Mouse (Mus musculus): ENCODE measurements around the gene Sema5a.

Gene Sema5a

DNA sequence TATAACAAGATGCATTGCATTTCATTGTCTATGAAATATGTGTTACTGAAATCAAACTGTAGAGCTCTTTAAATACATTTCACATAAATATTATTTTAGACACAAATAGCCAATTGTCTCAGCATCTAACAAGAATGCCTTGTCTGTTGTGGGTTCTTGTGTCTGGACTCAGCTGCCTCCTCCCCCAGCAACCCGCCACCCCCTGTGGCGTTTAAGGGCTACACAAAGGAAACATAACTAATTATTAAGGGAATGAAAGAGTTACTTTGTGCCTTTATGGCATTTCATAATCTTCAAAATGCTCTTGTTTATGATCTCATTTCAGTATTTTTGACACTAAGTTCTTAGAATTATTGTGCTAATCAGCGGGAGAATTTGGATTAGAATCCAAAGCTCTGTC is 298.6 kb downstream of the Sema5a start:
- no peak for DNase-seq (ENCODE audit: low read depth)

DNA sequence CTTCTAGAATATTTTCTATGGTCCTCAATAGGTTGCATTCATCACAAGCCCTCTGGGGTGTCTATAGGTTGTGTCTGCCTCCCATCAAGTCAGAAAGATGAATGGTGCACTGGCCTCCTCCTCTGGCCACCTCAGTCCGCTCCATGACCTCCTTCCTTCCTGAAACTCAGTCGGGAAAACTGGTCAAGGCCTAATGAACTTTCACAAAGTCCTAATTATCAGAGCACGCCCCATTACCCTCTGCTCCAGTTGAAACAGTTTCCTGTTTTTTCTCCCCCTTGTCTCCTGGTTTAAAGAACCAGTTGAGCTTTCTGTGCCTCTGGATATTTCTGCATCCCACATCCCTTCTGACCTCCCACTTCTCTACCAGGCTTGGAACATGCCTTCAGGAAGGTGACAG is 300.8 kb downstream of the Sema5a start:
- DNase-seq (ENCODE audit: low read depth) = no peak

DNA sequence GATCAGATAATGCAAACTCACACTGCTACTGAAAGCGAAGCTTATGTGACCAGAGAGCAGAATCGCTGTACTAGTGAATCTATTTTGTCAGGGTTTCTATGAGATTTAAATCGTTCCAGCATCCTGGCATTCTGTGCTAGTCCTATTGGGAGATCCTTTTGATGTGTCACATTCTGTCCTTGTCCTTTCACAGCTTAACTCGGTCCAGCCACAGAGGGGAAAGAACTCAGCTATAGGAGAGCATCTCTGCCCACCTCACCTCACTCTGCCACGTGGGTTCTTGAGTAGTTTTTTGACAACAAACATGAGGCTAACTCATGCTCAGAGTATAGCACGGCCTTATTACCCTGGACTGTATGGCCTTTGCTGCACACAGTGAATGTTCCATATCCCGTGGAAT is 302.1 kb downstream of the Sema5a start:
- no peak for DNase-seq (ENCODE audit: low read depth)

DNA sequence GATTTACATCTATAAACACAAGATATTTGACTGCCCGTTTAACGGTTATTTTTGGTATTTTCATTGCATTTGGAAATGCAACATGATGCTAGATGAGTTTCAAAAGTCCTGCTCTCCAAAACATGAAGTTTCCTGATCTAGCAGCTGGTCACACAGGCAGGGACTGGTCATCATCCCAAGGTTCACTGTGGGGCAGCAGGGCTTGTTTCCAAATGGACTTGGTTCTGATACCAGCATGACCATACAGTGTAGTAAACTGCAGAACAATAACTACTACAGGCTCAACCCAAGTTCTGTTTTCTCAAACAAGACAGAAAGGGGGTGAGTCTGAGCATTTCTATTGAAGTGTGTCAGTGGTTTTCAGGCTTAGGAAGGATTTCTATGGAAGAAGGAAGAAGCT is 314.3 kb downstream of the Sema5a start:
- DNase-seq (ENCODE audit: low read depth) = no peak

DNA sequence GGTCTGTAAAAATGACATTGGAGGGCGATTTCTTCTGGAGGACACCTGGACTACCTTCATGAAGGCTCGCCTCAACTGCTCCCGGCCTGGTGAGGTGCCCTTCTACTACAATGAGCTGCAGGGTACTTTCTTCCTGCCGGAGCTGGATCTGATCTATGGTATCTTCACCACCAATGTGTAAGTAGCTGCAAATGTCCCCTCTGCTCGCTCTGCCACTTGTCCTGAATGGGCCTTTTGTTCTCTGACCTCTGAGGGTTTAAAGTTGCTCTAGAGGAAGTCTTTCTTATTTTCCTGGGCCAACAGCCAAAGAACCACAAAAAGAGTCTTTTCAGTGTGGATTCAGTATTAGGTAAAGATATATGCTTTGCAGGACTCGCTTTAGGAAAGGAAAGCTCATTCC is 318.0 kb downstream of the Sema5a start:
- peak; percentile 29 for DNase-seq (ENCODE audit: low read depth)

DNA sequence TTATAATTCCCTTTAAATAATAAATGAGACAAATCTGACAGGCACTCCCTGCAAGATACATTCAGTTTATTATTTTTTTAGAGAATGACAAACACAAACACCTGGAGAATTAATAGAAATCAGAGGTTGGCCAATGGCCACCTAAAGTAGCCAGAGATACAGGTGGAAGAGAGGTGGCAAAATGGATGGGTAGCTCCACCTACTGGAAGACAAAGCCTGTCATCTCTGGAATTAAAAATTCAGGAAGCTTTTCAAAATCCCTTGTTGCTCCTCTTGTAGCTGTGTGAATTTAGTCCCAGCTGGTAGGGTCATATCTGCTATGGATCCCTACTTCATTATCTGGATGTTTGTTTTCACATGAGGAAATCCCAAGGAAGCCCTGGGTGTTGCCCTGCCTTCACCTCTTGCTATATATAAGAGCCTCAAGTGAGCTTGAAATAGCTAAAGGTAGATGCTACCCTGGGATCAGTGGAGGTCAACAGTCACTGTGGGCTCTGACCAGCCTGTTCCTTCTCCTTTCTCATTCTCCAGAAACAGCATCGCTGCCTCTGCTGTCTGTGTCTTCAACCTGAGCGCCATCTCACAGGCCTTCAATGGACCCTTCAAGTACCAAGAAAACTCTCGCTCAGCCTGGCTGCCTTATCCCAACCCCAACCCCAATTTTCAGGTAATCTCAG is 323.7 kb downstream of the Sema5a start:
- DNase-seq (ENCODE audit: low read depth) = peak; percentile 67

DNA sequence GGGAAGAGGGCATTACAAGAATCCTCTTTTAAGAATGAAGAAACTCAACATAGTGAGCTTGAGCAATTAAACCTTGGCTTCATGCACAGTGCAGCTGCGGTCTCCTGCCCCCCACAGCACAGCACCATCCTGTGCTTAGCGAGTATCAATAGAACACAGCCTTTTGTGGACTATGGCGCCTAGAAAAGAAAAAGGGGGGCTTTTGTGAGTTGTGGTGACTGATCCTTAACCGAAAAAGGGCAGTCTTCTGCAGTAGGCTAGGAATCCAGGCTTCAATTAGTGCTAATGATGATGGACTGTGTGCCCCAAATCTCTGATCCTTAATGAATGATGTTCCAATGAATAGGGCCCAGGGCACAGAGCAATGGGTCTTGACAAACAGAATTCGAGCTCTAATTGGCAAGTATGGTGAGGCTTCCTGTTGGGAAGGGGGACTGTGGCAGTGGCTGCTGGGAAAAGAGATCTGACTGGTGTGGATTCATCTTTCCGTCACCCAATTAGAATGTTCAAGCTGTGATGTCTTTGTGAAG is 324.3 kb downstream of the Sema5a start:
- DNase-seq (ENCODE audit: low read depth) = no peak

DNA sequence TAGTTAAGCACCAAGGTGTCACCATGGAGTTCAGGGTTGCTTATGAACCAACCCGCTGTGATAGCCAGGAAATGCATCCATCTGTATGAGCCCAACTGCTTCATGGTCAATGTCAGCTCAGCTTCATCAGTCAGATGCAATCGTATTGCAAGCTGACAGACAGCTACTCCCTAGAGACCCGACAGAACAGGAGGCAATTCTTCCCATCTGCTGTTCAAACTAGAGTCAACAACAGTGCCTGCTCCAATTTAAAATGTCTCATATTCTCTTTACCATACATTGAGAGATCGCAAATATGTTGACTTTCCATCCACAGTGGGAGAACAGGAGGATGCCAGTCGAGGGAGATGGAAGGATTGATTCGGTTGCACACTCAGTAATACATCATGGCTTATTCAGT is 329.7 kb downstream of the Sema5a start:
- no peak for DNase-seq (ENCODE audit: low read depth)

DNA sequence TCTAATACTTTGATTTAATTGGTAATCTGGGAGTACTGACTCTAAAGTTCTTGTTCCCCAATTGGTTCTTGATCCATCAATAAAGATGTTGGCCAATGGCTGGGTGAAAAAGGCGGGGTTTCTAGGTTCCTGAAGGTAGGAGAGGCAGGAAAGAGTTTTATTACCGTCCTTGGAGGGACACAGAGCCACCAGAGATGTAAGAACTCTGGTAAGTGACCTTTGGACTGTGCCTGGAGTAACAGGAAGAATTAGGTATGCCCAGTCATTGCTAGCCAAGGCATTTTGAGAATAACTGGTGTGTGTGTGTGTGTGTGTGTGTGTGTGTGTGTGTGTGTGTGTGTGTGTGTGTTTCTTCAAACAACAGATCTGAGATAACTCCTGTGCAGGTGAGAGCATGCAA is 330.6 kb downstream of the Sema5a start:
- no peak for DNase-seq (ENCODE audit: low read depth)

DNA sequence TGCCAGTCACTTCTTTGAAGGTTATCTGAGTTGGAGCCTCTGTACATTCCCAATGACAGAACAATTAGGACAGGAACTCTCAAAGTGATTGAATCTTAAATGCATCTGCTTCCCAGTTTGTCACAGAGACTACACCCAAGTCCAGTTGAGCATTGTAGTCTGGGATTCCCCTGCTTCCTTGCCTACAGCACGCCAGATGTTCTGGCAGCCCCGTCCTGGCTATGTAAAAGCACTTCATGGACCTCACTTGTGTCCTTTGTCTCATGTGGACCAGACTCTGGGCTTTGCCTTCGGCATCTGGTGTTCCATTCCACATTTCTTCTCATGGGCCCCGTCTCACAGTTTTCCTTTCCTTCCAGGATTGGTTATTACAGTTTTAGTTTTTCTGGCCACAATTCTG is 334.7 kb downstream of the Sema5a start:
- no peak for DNase-seq (ENCODE audit: low read depth)

DNA sequence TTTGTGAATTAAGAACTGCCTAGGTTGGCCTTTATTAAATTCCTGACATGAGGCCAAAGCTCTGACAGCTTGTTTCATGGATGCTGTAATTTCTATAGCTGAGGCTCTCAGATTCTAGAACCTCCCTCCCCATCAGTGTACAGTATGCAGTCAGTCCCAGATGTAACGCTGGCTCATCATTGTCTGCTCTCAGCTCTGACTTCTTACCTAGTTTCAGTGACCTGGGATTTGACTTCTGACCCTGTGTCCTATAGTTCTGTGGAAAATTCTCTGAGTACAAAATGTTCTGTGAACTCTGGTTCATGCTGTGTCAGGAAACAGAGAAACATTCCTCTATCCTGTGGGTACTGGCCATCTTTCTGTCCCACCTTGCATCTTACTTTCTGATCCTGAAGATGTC is 346.0 kb downstream of the Sema5a start:
- no peak for DNase-seq (ENCODE audit: low read depth)

DNA sequence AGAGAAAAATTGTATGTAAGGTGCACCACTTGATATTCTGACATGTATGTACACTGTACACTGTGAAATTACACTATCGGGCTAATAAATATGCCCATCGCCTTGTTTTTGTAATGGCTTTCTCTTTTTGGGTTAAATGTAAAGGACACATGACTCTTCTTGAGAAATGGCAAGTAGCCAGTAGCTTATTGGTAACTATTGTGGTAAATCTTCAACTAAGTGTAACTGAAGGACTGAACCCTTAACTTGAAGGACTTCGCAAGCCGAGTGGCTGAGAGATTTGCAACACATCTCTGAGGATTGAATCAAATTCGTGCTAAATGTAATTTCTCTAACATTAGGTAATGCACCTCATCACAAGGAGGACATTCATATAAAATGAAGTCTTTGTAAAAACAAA is 349.1 kb downstream of the Sema5a start:
- no peak for DNase-seq (ENCODE audit: low read depth)

DNA sequence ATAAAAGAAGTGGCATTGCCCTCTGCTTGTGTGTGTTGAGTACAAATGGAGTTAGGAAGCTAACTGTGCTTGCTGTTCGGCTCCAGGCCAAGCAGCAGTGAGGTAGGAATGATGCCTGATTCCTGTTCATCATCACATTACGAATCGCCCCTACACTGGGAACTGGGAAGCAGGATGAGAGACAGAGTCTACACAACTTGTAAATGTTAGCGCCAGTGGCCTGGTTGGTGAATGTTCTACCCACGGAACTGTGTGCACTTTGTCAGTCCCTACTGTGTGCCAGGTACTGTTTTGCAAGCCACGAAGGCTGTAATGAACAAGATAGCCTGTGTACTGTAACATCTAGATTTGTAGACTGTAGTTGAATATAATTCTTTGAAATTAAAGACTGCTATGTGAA is 352.0 kb downstream of the Sema5a start:
- no peak for DNase-seq (ENCODE audit: low read depth)

DNA sequence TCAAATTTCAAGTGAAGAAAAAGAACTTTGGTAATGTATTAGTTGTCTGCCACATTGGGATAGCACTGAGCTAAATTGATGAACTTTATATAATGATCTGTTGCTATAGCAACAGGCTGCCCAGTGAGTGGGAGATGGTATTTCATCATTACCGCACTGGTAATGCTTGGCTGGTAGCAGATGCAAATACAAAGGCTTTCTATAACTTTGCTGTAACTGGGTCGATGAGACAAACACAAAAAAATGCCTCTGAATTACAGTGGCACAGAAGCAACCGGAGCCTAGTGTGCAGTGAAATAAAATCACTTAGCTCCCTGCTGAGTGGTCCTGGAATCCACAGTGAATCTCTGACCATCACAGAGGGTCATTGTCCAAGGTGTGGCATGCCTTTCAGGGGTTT is 352.6 kb downstream of the Sema5a start:
- no peak for DNase-seq (ENCODE audit: low read depth)

DNA sequence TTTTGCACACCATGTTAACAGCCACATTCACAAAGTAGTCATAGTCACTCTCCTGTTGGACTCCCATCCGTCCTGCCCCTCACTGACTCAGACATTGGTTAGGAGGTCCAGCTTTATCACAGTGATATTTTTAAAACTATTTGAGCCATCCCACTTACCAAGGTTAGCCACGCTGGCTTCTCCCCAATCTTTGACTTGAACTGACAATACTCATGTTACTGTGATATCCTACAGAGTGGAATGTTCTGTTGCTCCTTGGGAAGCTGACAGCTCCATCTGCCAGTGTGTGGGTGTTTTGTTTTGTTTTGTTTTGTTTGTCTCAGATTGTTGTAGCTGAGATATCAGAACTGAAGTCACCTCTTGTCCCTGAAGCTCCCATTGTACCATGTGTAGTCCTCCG is 362.6 kb downstream of the Sema5a start:
- DNase-seq (ENCODE audit: low read depth) = peak; percentile 9

DNA sequence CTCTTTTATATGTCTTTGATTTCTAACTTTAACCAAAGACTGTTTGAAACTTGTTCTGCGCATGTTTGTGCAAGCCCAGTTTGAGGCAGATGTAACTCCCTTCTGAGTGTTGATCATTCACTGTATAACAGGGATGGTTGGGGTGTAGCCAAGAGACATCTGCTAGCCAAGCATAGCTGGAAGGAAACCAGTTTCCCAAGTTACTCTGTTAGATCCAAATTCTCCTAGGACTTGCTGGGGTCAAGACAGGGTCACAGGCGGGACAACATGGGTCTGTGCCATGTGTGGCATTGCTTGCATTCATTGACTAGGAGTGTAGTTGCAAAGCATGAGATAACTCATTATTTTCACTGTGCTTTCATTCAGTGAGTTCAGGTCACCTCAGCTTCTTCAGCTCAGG is 366.2 kb downstream of the Sema5a start:
- peak; percentile 76 for DNase-seq (ENCODE audit: low read depth)

DNA sequence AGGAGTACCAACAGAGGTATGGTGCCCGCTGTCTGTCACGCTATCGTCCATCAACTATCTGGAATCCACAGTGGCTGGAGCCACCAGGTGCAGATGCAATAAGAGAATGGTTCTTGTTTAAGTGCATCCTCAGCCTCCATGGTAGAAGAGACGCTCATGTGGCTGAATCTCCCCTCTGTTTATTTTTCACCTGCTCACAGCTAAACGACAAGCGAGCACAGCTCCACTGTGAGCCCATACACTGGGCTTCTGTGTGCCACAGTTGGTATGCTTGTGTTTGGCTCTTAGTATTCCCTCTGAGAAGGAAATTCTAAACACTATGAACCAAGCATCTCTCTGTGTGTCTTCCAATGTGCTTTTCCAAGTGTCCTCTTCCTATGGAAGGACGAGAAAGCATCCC is 366.6 kb downstream of the Sema5a start:
- no peak for DNase-seq (ENCODE audit: low read depth)

DNA sequence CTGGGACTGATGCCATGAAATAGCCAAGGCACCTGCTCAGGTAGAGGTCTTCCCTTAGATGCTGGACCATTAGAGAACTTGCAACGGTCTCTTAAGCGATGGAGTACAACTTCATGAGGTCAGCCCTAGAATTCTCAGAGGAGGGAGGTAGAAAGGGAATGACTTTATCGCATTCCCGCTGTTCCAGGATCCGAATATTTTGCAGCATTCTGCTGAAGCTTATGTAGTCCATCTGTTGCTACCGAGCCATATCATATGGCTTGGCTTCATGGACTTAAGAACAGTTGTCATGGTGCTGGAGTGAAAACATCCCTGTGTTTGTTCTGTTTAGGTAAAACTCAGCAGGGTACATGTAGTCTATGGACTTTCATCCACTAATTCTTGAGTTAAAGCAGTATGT is 369.1 kb downstream of the Sema5a start:
- DNase-seq (ENCODE audit: low read depth) = no peak

DNA sequence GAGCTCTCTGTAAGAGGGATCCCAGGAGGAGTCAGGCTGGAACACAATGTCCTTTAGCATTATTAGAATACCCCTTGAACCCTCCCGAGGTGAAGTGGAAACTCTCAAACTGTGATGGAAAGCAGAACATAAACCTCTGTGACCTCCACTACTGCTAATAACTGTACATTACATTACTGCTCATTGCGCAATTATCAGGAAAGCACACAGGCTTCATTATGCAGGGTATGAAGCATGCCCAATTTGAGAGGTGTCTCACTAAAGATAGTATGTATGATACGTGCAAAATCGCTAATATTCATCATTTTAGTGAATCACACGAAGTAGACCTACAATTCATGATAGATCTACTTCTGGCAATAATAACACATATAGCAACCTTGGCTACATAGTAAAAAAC is 371.2 kb downstream of the Sema5a start:
- no peak for DNase-seq (ENCODE audit: low read depth)

DNA sequence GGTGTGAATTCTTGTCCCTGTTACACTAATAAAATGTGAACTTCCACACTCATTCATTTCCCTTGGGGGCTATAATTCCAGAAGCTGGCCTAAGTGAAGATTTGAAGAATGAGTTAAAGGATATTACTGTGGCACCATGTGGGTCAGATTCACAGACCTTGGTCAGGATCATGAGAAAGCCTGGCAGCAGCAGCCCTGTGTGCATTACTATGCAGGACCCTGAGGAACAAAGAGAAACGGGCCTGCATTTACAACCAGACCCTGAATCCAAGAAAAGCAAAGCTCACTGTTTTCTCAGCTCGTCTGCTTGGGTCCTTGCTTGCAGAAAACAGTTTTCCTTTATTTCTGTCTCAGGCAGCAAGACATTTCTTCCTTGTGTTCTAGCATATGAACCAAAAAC is 374.6 kb downstream of the Sema5a start:
- peak; percentile 10 for DNase-seq (ENCODE audit: low read depth)

DNA sequence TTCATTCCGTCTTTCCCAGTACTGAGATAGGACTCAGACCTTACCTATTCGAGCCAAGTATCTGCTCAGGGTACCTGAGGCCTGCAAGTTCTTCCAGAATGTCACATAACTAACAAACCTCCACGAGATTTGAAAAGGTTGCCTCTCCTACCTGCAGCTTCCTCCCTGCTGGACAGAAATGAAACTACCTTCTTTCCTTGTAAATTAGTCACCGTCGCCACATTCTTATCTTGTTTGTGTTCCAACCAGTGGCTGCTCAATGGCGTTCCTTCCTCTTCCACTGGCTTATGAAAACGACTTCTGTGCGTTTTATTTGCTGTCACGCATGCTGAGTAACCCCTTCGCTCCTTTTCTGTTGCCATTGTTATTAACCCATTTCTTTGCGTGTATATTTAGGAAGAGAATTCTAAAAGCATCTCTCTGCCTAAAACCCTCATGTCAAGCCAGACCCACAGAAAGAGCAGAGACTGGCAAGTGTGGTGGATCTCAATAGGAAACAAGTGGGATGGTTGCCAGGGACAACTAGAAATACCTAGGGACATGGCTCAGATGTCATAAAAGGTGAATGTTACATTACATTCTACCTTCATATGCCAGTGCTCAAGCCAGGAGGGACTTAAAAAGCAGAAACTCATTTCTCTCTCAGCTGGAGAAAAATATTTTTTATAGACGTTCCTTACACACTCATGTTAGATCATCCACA is 378.6 kb downstream of the Sema5a start:
- DNase-seq (ENCODE audit: low read depth) = no peak

DNA sequence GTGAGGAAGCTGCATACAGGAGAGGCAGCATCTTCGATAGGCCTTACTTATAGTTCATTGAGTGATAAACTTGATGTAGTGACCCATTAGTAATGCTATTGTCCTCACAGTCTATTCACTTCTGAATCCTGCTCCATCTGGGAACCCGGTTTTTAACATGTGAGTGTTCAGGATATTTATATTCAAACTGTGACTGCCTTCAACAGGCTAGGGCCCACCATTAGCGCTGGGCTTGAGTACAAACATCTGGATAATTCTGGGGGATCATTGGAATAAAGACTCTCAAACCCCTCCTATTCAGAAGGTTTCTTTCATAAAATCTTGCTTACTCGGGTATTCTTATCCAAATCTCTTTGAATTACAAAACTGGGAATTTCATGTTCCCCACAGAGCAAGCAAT is 379.5 kb downstream of the Sema5a start:
- DNase-seq (ENCODE audit: low read depth) = no peak

DNA sequence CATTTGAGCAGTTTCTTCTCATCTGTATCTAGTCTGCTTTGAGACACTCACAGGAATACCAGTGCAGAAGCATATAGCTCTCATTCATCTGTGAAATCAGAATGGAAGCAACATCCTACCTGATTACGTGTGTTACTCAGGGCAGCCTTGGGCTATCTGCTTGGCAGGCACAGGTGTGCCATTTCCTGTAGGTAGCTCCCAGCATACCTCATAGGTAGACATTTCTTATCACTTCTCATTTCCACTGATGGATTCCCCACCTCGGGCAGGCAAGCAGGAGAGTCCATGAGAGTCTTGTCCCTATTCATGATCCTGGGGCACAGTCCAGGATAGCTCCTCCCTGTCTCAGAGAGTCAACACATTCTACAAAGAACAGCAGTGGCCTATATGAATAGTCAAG is 381.4 kb downstream of the Sema5a start:
- no peak for DNase-seq (ENCODE audit: low read depth)

DNA sequence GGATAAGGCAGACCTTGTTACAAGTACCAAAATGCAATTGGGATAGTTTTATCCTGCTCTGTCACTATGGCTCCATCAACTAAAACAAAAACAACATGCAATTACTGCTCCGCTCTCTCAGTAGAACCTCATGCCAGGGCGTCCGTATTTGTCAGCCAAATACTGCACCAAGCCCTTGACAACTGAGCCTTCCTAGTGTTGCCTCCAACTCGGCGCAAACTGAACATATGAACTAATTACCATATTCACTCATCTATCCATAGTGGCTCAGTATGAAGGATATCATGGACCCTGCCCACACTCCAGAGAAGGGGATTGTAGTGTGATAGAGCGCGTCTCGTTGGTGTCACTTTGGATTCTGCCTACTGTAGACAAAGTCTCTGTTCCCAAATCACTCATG is 389.1 kb downstream of the Sema5a start:
- no peak for DNase-seq (ENCODE audit: low read depth)
